In the genomic region with DNA sequence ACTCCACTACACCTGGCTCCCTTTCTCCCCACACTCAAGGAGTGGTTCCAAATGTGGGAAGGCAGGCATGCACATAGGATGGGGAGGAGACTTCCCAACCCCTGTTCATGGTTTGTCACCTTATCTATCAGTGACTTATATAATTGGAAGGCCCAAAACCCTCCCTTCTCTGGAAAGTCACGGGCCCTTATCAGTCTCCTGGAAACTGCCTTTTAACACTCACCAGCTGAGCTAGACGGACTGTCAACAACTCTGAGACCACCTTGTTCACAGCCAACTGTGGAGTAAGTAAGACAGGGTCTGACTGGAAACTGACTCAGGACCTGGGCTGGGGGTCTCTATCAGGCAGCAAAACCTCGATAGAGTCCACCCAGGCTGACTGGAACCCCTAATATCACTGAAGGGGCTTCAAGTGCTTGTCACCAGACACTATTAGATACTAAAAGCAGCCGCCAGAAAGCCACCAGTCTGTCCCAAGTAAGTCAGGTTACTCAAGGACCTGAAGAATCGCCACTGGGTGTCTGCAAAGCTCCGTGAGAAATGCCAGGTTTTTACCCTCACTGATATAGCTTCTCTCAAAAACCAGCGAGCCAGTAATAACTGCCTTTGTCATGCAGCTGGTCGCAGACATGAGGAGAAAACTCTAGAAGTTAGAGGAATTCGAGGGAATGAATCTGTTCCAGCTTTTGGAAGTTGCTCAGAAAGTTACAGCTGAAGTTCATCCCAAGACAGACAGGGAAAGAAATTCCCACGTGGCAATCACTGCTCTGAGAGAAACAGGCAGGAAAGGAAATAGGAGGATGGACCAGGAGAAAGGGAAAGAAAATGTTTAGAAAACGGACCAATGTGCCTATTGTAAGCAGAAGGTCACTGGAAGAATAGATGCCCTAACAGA, we compare ENCODE assay signal across 12 mouse cellular contexts. TPM values are rescaled to one million over a fixed set of nuclear protein-coding genes. Genes with fewer than 3 reads are reported as not detected.
DNase-seq lines count a peak whose midpoint lies in the region; ATAC-seq and TF ChIP-seq lines count a peak whose summit lies in the region.
"Had no signal": no experiment of that assay in that cellular context is flagged by ENCODE, and none has a peak within 500 bp of the region (broad histone marks: within the 10 kb centered on the region; RNA-seq: fewer than 3 reads in every experiment).

No protein-coding gene starts in this region.

- 45% methylated on average over 11 of the region's 11 CpGs for WGBS in intestine, embryonic 14.5 days
- whole genome bisulfite sequencing in intestine, postnatal 0 days: 49% methylated on average over 11 of the region's 11 CpGs
- WGBS in heart, postnatal 0 days: 9% methylated on average over 11 of the region's 11 CpGs
- WGBS in stomach, embryonic 15.5 days: 39% methylated on average over 11 of the region's 11 CpGs

- H3K9me3 ChIP-seq in intestine, embryonic 14.5 days (ENCODE audit: control insufficient read depth, low read length): no peaks in the 10 kb centered on the region
- no peaks in the 10 kb centered on the region for H3K9me3 ChIP-seq in intestine, postnatal 0 days (ENCODE audit: control insufficient read depth)
- no peaks in the 10 kb centered on the region for H3K9me3 ChIP-seq in heart, postnatal 0 days (replicated peaks; ENCODE audit: control insufficient read depth, low read length)
- no peaks in the 10 kb centered on the region for H3K9me3 ChIP-seq in stomach, embryonic 15.5 days
- H3K9me3 ChIP-seq: limb, embryonic 10.5 days had no signal

- H3K4me1 ChIP-seq in intestine, embryonic 14.5 days (replicated peaks; ENCODE audit: control insufficient read depth, insufficient read depth, low read length): no peaks in the 10 kb centered on the region
- peaks cover 3% of the 10 kb centered on the region; the same call in 1 of the 2 replicates for H3K4me1 ChIP-seq in intestine, postnatal 0 days (replicated peaks; ENCODE audit: control insufficient read depth, insufficient read depth, low read length)
- peaks cover 15% of the 10 kb centered on the region for H3K4me1 ChIP-seq in heart, postnatal 0 days (ENCODE audit: control insufficient read depth, insufficient read depth)
- no peaks in the 10 kb centered on the region for H3K4me1 ChIP-seq in stomach, embryonic 15.5 days

- H3K4me2 ChIP-seq in intestine, embryonic 14.5 days (ENCODE audit: low read length): no peak overlapping the region
- no peak overlapping the region for H3K4me2 ChIP-seq in intestine, postnatal 0 days (replicated peaks; ENCODE audit: low read depth)
- peak overlapping the region; percentile 7; the same call in 1 of the 2 replicates for H3K4me2 ChIP-seq in heart, postnatal 0 days (ENCODE audit: low read depth, low read length)
- H3K4me2 ChIP-seq in stomach, embryonic 15.5 days: no peak overlapping the region

- H3K4me3 ChIP-seq in intestine, embryonic 14.5 days (ENCODE audit: low read depth, low read length): no peak overlapping the region
- no peak overlapping the region for H3K4me3 ChIP-seq in intestine, postnatal 0 days (ENCODE audit: low read depth, low read length)
- no peak overlapping the region for H3K4me3 ChIP-seq in heart, postnatal 0 days (ENCODE audit: low read depth, low read length)
- no peak overlapping the region for H3K4me3 ChIP-seq in stomach, embryonic 15.5 days (replicated peaks)
- H3K4me3 ChIP-seq: limb, embryonic 10.5 days had no signal

- peak; percentile 93 for TF ChIP-seq EP300 in heart, postnatal 0 days (IDR thresholded peaks at IDR 0.05; ENCODE audit: low read depth)

- H3K27me3 ChIP-seq in intestine, embryonic 14.5 days (replicated peaks; ENCODE audit: control insufficient read depth, insufficient read depth, low read length): no peaks in the 10 kb centered on the region
- H3K27me3 ChIP-seq in intestine, postnatal 0 days (replicated peaks; ENCODE audit: control insufficient read depth, insufficient read depth, low read length): no peaks in the 10 kb centered on the region
- H3K27me3 ChIP-seq in heart, postnatal 0 days (ENCODE audit: control insufficient read depth, insufficient read depth, low read length): peaks cover 45% of the 10 kb centered on the region
- no peaks in the 10 kb centered on the region for H3K27me3 ChIP-seq in stomach, embryonic 15.5 days (replicated peaks)

- H3K9ac ChIP-seq in intestine, embryonic 14.5 days (ENCODE audit: low read length): no peak overlapping the region
- no peak overlapping the region for H3K9ac ChIP-seq in intestine, postnatal 0 days (ENCODE audit: low read depth, low read length)
- H3K9ac ChIP-seq in heart, postnatal 0 days (replicated peaks; ENCODE audit: low read depth, low read length): no peak overlapping the region
- H3K9ac ChIP-seq in stomach, embryonic 15.5 days: no peak overlapping the region

- ATAC-seq in intestine, embryonic 14.5 days (replicated peaks; ENCODE audit: low FRiP score, low TSS enrichment, low read depth): no peak
- ATAC-seq in intestine, postnatal 0 days: no peak
- ATAC-seq in heart, postnatal 0 days (ENCODE audit: insufficient read depth, low read depth): peak; percentile 83
- no peak for ATAC-seq in stomach, embryonic 15.5 days (ENCODE audit: insufficient read depth, low FRiP score, low read depth)

- H3K27ac ChIP-seq in intestine, embryonic 14.5 days (ENCODE audit: low read depth): no peak overlapping the region
- no peak overlapping the region for H3K27ac ChIP-seq in intestine, postnatal 0 days (ENCODE audit: low read depth, low read length)
- H3K27ac ChIP-seq in heart, postnatal 0 days (ENCODE audit: low read depth): peak overlapping the region; percentile 4
- peak overlapping the region; percentile 27; the same call in 1 of the 2 replicates for H3K27ac ChIP-seq in stomach, embryonic 15.5 days
- H3K27ac ChIP-seq: limb, embryonic 10.5 days had no signal

- peak; percentile 60 for DNase-seq in intestine, embryonic 14.5 days (ENCODE audit: low spot score)
- DNase-seq in lung, postnatal 36 days: peak; percentile 35
- DNase-seq in lung, postnatal 25 days (ENCODE audit: low spot score): no peak
- peak; percentile 75 for DNase-seq in heart, postnatal 0 days (ENCODE audit: low spot score)
- DNase-seq in adrenal gland, postnatal 36 days: no peak
- no peak for DNase-seq in layer of hippocampus, postnatal 36 days

- no peak; the same call in 1 of the 2 replicates for TF ChIP-seq CTCF in intestine, postnatal 0 days (IDR thresholded peaks at IDR 0.05; ENCODE audit: low read depth)
- peak; percentile 10; the same call in 1 of the 2 replicates for TF ChIP-seq CTCF in heart, postnatal 0 days (IDR thresholded peaks at IDR 0.05; ENCODE audit: low read depth)

- no peaks in the 10 kb centered on the region for H3K36me3 ChIP-seq in intestine, embryonic 14.5 days (ENCODE audit: control insufficient read depth, insufficient read depth, low read length)
- no peaks in the 10 kb centered on the region for H3K36me3 ChIP-seq in intestine, postnatal 0 days (ENCODE audit: control insufficient read depth, insufficient read depth)
- H3K36me3 ChIP-seq in heart, postnatal 0 days (replicated peaks; ENCODE audit: control insufficient read depth, insufficient read depth, low read length): no peaks in the 10 kb centered on the region
- H3K36me3 ChIP-seq in stomach, embryonic 15.5 days: no peaks in the 10 kb centered on the region
- H3K36me3 ChIP-seq: limb, embryonic 10.5 days had no signal

RNA-seq across cellular contexts. Expression of gene Timm8a2, which starts 34.6 kb away (rescaled TPM):
- not detected in 2 replicates for polyA plus RNA-seq in intestine, embryonic 14.5 days (2014; fragmentation: Nextera tagmentation; extraction: Ambion mirVana)
- polyA plus RNA-seq in intestine, postnatal 0 days (2015; fragmentation: Nextera tagmentation; extraction: Ambion mirVana): not detected in 2 replicates
- total RNA-seq in heart, postnatal 0 days (2014; rRNA removed; ENCODE audit: low replicate concordance): not detected in 2 replicates
- polyA plus RNA-seq in heart, postnatal 0 days (2015; fragmentation: Nextera tagmentation; extraction: Ambion mirVana): not detected in 2 replicates
- not detected in 2 replicates for polyA plus RNA-seq in stomach, embryonic 15.5 days (2015; fragmentation: Nextera tagmentation; extraction: Ambion mirVana)
- not detected for total RNA-seq in adrenal gland, postnatal 36 days (2021)
- total RNA-seq in layer of hippocampus, postnatal 36 days (2021): under 1 TPM in 1 of 2 experiments, not detected in 1; 0.40 TPM
- total RNA-seq: adrenal gland, adult 18-20 months had no signal
- polyA plus RNA-seq: hindbrain, embryonic 11.5 days; limb, embryonic 10.5 days; neural tube, embryonic 11.5 days had no signal

RNA-seq across cellular contexts. Expression of gene Tm9sf2, which starts 37.8 kb away (rescaled TPM):
- polyA plus RNA-seq in intestine, embryonic 14.5 days (2014; fragmentation: Nextera tagmentation; extraction: Ambion mirVana): 191 and 195 TPM in 2 replicates
- 295 TPM in 2 replicates for polyA plus RNA-seq in intestine, postnatal 0 days (2015; fragmentation: Nextera tagmentation; extraction: Ambion mirVana)
- 104 and 132 TPM in 2 replicates for total RNA-seq in heart, postnatal 0 days (2014; rRNA removed; ENCODE audit: low replicate concordance)
- 113 and 117 TPM in 2 replicates for polyA plus RNA-seq in heart, postnatal 0 days (2015; fragmentation: Nextera tagmentation; extraction: Ambion mirVana)
- 186 and 206 TPM in 2 replicates for polyA plus RNA-seq in stomach, embryonic 15.5 days (2015; fragmentation: Nextera tagmentation; extraction: Ambion mirVana)
- 100 to 1,000 TPM; 149 to 177 TPM for total RNA-seq in adrenal gland, postnatal 36 days (2021)
- total RNA-seq in layer of hippocampus, postnatal 36 days (2021): 100 to 1,000 TPM; 103 to 111 TPM

Comparison
In these comparisons a context has a peak if more than half of its experiments do, and no peak if none do; other contexts are left out.
1. DNase-seq: peak in intestine, embryonic 14.5 days (single experiment), lung, postnatal 36 days (single experiment) and heart, postnatal 0 days (single experiment); none in lung, postnatal 25 days (single experiment), adrenal gland, postnatal 36 days (0 of 2) and layer of hippocampus, postnatal 36 days (0 of 2).
2. H3K27ac ChIP-seq: peak in heart, postnatal 0 days (single experiment) and stomach, embryonic 15.5 days (single experiment); none in intestine, embryonic 14.5 days (single experiment) and intestine, postnatal 0 days (single experiment).